Mouse (Mus musculus) CH12.LX (cell line): Measurements from ENCODE around the gene Zmynd11. TPM values are rescaled to one million over a fixed set of nuclear protein-coding genes. Genes with fewer than 3 reads are reported as not detected.
"Not testable (repeated sequence)": the region's sequence is repeated elsewhere in the genome, so short reads cannot be mapped to it uniquely, and the experiment has no call there.

Source experiments
- DNase-seq: peaks from one replicate; pipeline ENCODE4 v3.0.0-alpha.2; 2013; ENCODE audit errors: extremely low read depth
- H3K27ac ChIP-seq: 2 replicates; pipeline ENCODE4 v1.5.1; 2012; ENCODE audit warnings: low read depth, mild to moderate bottlenecking, control low read depth, moderate library complexity; ENCODE audit not compliant: insufficient read depth
- H3K27me3 ChIP-seq: replicated peaks from 2 replicates; pipeline ENCODE3; 2012; ENCODE audit warnings: inconsistent platforms
- H3K36me3 ChIP-seq, 2 experiments: replicated peaks in 1 of 2; 2 replicates each; pipeline versions ENCODE3 to v1.6.1; 2012; ENCODE audit warnings: inconsistent platforms in 1 of 2, low read length in 1 of 2, mild to moderate bottlenecking in 1 of 2, mixed read lengths in 1 of 2, moderate library complexity in 1 of 2; ENCODE audit not compliant: control insufficient read depth in 1 of 2, insufficient read depth in 1 of 2
- H3K4me1 ChIP-seq, 2 experiments: 2 replicates each; pipeline ENCODE4 v1.6.1; 2012; ENCODE audit warnings: inconsistent platforms in 1 of 2, moderate library complexity in 1 of 2; ENCODE audit not compliant: insufficient read depth in 2 of 2, control insufficient read depth in 1 of 2
- H3K4me2 ChIP-seq: 2 replicates; pipeline ENCODE4 v1.6.1; 2012; ENCODE audit warnings: low read depth, mild to moderate bottlenecking, control low read depth; ENCODE audit not compliant: poor library complexity, insufficient read depth, severe bottlenecking
- H3K4me3 ChIP-seq, 3 experiments: fragments of 150-350 bp in 1 of 3; sonication (generic) in 1 of 3; replicated peaks in 1 of 3; 2 replicates each; pipeline versions ENCODE3 to v1.5.1; 2011 to 2012; ENCODE audit warnings: low read depth in 2 of 3, low read length in 2 of 3, mild to moderate bottlenecking in 2 of 3, moderate library complexity in 2 of 3, control low read depth in 1 of 3, improper control_type of control experiment in 1 of 3, inconsistent platforms in 1 of 3, mixed read lengths in 1 of 3; ENCODE audit not compliant: poor library complexity in 1 of 3
- H3K79me2 ChIP-seq: replicated peaks from 2 replicates; pipeline ENCODE4 v1.6.1; 2012; ENCODE audit warnings: mild to moderate bottlenecking, moderate library complexity; ENCODE audit not compliant: control insufficient read depth, poor library complexity, insufficient read depth, severe bottlenecking; ENCODE audit errors: extremely low read depth
- H3K9ac ChIP-seq: 2 replicates; pipeline ENCODE4 v1.6.1; 2012; ENCODE audit warnings: low read depth, mild to moderate bottlenecking, control low read depth, moderate library complexity; ENCODE audit not compliant: insufficient read depth
- H3K9me3 ChIP-seq: replicated peaks from 2 replicates; pipeline ENCODE3; 2012; ENCODE audit warnings: low read length, inconsistent platforms, mixed read lengths
- CHD1 ChIP-seq: IDR thresholded peaks from 2 replicates; pipeline ENCODE4 v1.6.1; 2012; ENCODE audit warnings: low read depth, low read length, improper control_type of control experiment, inconsistent platforms
- CHD2 ChIP-seq: IDR thresholded peaks from 2 replicates; pipeline ENCODE4 v1.6.1; 2011; ENCODE audit warnings: low read length, improper control_type of control experiment
- CTCF ChIP-seq, 2 experiments: IDR thresholded peaks in 1 of 2; conservative IDR thresholded peaks in 1 of 2; 2 replicates each; pipeline ENCODE4 v1.5.1; 2011 to 2012; ENCODE audit warnings: low read depth in 2 of 2, low read length in 2 of 2, improper control_type of control experiment in 1 of 2, inconsistent platforms in 1 of 2, mild to moderate bottlenecking in 1 of 2, moderate library complexity in 1 of 2
- ELF1 ChIP-seq: IDR thresholded peaks from 2 replicates; pipeline ENCODE4 v1.6.1; 2014; ENCODE audit warnings: low read depth, mild to moderate bottlenecking, inconsistent platforms, low read length, improper control_type of control experiment
- ETS1 ChIP-seq: conservative IDR thresholded peaks from 2 replicates; pipeline ENCODE4 v1.6.1; 2012; ENCODE audit warnings: low read depth, mild to moderate bottlenecking, inconsistent platforms, low read length, improper control_type of control experiment, moderate library complexity
- HCFC1 ChIP-seq: IDR thresholded peaks from 2 replicates; pipeline ENCODE4 v1.6.1; 2012; ENCODE audit warnings: low read depth, mild to moderate bottlenecking, inconsistent platforms, low read length, improper control_type of control experiment
- IRF4 ChIP-seq: IDR thresholded peaks from 2 replicates; pipeline ENCODE4 v1.6.1; 2014; ENCODE audit warnings: low read depth, mild to moderate bottlenecking, inconsistent platforms, low read length, improper control_type of control experiment
- JUND ChIP-seq: conservative IDR thresholded peaks from 2 replicates; pipeline ENCODE4 v1.6.1; 2011; ENCODE audit warnings: low read depth, low read length, improper control_type of control experiment
- KAT2A ChIP-seq: IDR thresholded peaks from 2 replicates; pipeline ENCODE4 v1.6.1; 2012; ENCODE audit warnings: low read length, improper control_type of control experiment, inconsistent platforms; ENCODE audit not compliant: insufficient replicate concordance
- MAX ChIP-seq: IDR thresholded peaks from 2 replicates; pipeline ENCODE4 v1.6.1; 2011; ENCODE audit warnings: low read length, improper control_type of control experiment
- MEF2A ChIP-seq: IDR thresholded peaks from 2 replicates; pipeline ENCODE4 v1.6.1; 2014; ENCODE audit warnings: low read depth, mild to moderate bottlenecking, inconsistent platforms, low read length, improper control_type of control experiment, borderline replicate concordance
- MXI1 ChIP-seq: IDR thresholded peaks from 2 replicates; pipeline ENCODE4 v1.6.1; 2011; ENCODE audit warnings: mild to moderate bottlenecking, low read depth, low read length, improper control_type of control experiment
- MYC ChIP-seq: IDR thresholded peaks from 2 replicates; pipeline ENCODE4 v1.6.1; 2011; ENCODE audit warnings: low read depth, mild to moderate bottlenecking, improper control_type of control experiment, low read length
- NRF1 ChIP-seq: IDR thresholded peaks from 2 replicates; pipeline ENCODE4 v1.6.1; 2014; ENCODE audit warnings: low read depth, mild to moderate bottlenecking, inconsistent platforms, low read length, improper control_type of control experiment, moderate library complexity
- POLR2A ChIP-seq: IDR thresholded peaks from 2 replicates; pipeline ENCODE4 v1.6.1; 2011; ENCODE audit warnings: low read depth, mild to moderate bottlenecking, improper control_type of control experiment, low read length
- RAD21 ChIP-seq: IDR thresholded peaks from 2 replicates; pipeline ENCODE4 v1.6.1; 2011; ENCODE audit warnings: low read depth, mild to moderate bottlenecking, low read length, improper control_type of control experiment, moderate library complexity
- TCF12 ChIP-seq: IDR thresholded peaks from 2 replicates; pipeline ENCODE4 v1.6.1; 2014; ENCODE audit warnings: low read depth, mild to moderate bottlenecking, inconsistent platforms, low read length, improper control_type of control experiment
- ZC3H11A ChIP-seq: IDR thresholded peaks from 2 replicates; pipeline ENCODE4 v1.6.1; 2012; ENCODE audit warnings: low read depth, mild to moderate bottlenecking, inconsistent platforms, low read length, improper control_type of control experiment
- ZMIZ1 ChIP-seq: IDR thresholded peaks from 2 replicates; pipeline ENCODE4 v1.6.1; 2012; ENCODE audit warnings: low read depth, mild to moderate bottlenecking, inconsistent platforms, low read length, improper control_type of control experiment
- dilution Hi-C: fragments of 300-500 bp; cut with MboI; formaldehyde crosslinking; loops from 2 replicates; pipeline ENCODE4 v1.14.3; 2020; ENCODE audit warnings: low sequenced_read_pairs; ENCODE audit not compliant: extremely low pct_unique_long_range_greater_than_20kb, extremely low pct_ligation_motif_present
- in situ Hi-C: fragments of 300-500 bp; cut with MboI; formaldehyde crosslinking; loops from 3 replicates; pipeline ENCODE4 v1.14.3; 2019; ENCODE audit warnings: low sequenced_read_pairs, low pct_ligation_motif_present, low pct_unique_long_range_greater_than_20kb, mixed read lengths
- polyA plus RNA-seq: library from polyadenylated mRNA; unstranded; fragments of >175 nt; gene quantifications from 2 replicates; pipeline ENCODE4 v1.2.1, GENCODE M21; 2012; ENCODE audit warnings: low read depth; ENCODE audit not compliant: insufficient read length
- total RNA-seq, 2 experiments: library from RNA; depleted of rRNA; stranded (reverse); fragments of 300-350 nt in 1 of 2; fragments of >200 nt in 1 of 2; gene quantifications; 2 replicates each; pipeline ENCODE4 v1.2.3; 2012 to 2014

Gene Zmynd11
- total and polyA plus RNA-seq, 3 experiments: 18.1 to 32.2 (median 20.4) TPM

- in situ Hi-C loops: no loop called here
Observed at GRCm38 (mm10) chr13:9737024-9737423, 28.1 kb downstream of the Zmynd11 start.

GRCm38 (mm10) chr13:9732262-9732661, 32.9 kb downstream of the Zmynd11 start:
- H3K79me2 ChIP-seq, in situ Hi-C loops, H3K4me1 ChIP-seq, dilution Hi-C loops, H3K27ac ChIP-seq, H3K9me3 ChIP-seq, H3K9ac ChIP-seq, H3K27me3 ChIP-seq, H3K4me2 ChIP-seq, DNase-seq, H3K4me3 ChIP-seq: not testable (repeated sequence)
- peaks cover 3 to 46% of the 10 kb centered on the region in 2 experiments for H3K36me3 ChIP-seq

More at GRCm38 (mm10) chr13:9737024-9737423, 28.1 kb downstream of the Zmynd11 start:
- no peaks in the 10 kb centered on the region; the same call in 1 of the 2 replicates for H3K79me2 ChIP-seq
- dilution Hi-C loops: no loop called here
- no peak overlapping the region for H3K9ac ChIP-seq
- DNase-seq: no peak
- H3K9me3 ChIP-seq: no peaks in the 10 kb centered on the region
- no peak overlapping the region for H3K4me2 ChIP-seq
- peaks cover 0 to 16% of the 10 kb centered on the region in 2 experiments for H3K36me3 ChIP-seq
- no peaks in the 10 kb centered on the region for H3K27me3 ChIP-seq
- no peaks in the 10 kb centered on the region; a peak in 1 of 4 replicates for H3K4me1 ChIP-seq
- H3K4me3 ChIP-seq: no peak overlapping the region
- no peak overlapping the region for H3K27ac ChIP-seq
- TF ChIP-seq ZMIZ1 (no peak), MAX (no peak), JUND (no peak), IRF4 (no peak), CHD2 (no peak), RAD21 (no peak), MEF2A (no peak), CHD1 (no peak), ETS1 (no peak)

- H3K9ac ChIP-seq: no peak overlapping the region
- H3K4me3 ChIP-seq: no peak overlapping the region
- TF ChIP-seq HCFC1: no peak
- TF ChIP-seq POLR2A: no peak
- no peak for TF ChIP-seq RAD21
- no peak for TF ChIP-seq TCF12
- TF ChIP-seq CTCF (conservative IDR thresholded peaks at IDR 0.05 in 1 of 2, IDR thresholded peaks at IDR 0.05 in 1 of 2; ENCODE audit: low read depth in 2 of 2, low read length in 2 of 2): no peak
- no peak for TF ChIP-seq ZC3H11A
- TF ChIP-seq NRF1: no peak
- TF ChIP-seq MYC: no peak
- no peak for TF ChIP-seq MXI1
- no peak for TF ChIP-seq KAT2A
- no peak for TF ChIP-seq ELF1
- no peak overlapping the region for H3K27ac ChIP-seq
- in situ Hi-C loops (no loop called here), dilution Hi-C loops (no loop called here)
- no peaks in the 10 kb centered on the region for H3K27me3 ChIP-seq
- H3K4me2 ChIP-seq: no peak overlapping the region
- DNase-seq: no peak
- no peaks in the 10 kb centered on the region for H3K9me3 ChIP-seq
- H3K4me1 ChIP-seq: no peaks in the 10 kb centered on the region
- no peaks in the 10 kb centered on the region for H3K79me2 ChIP-seq
- peaks cover 6 to 54% of the 10 kb centered on the region in 2 experiments for H3K36me3 ChIP-seq
Observed at GRCm38 (mm10) chr13:9729073-9729472, 36.1 kb downstream of the Zmynd11 start.
